Mouse (Mus musculus): ENCODE data around the gene Plau. TPM values are rescaled to one million over a fixed set of nuclear protein-coding genes. Genes with fewer than 3 reads are reported as not detected.

The Plau gene
- 2.2 and 3.1 TPM in 2 replicates for polyA plus RNA-seq (2012; rRNA removed)

GRCm38 (mm10) chr14:20836171-20836904 is at the start of gene Plau:
TSS of gene Plau (plus strand) at chr14:20836660.

GRCm38 (mm10) chr14:20793758-20794531 is 42.5 kb upstream of the Plau start, which contains the start of gene Camk2g:
TSS of gene Camk2g (minus strand) at chr14:20794088.

Other genes starting within 250 kb of the Plau start
- gene Usp54, start 195.6 kb upstream of the Plau start, polyA plus RNA-seq (2012; rRNA removed), result 23.8 and 24.3 TPM in 2 replicates
- gene Myoz1, start 180.1 kb upstream of the Plau start, polyA plus RNA-seq (2012; rRNA removed), result 0.07 and 1.5 TPM in 2 replicates
- gene Synpo2l, start 168.3 kb upstream of the Plau start, polyA plus RNA-seq (2012; rRNA removed), result 0.11 and 4.0 TPM in 2 replicates
- 140 and 144 TPM in 2 replicates for gene Sec24c, start 162.4 kb upstream of the Plau start, polyA plus RNA-seq (2012; rRNA removed)
- 19.7 and 22.7 TPM in 2 replicates for gene Fut11, start 141.7 kb upstream of the Plau start, polyA plus RNA-seq (2012; rRNA removed)
- gene Chchd1, start 133.7 kb upstream of the Plau start, polyA plus RNA-seq (2012; rRNA removed), result 145 and 169 TPM in 2 replicates
- 191 and 210 TPM in 2 replicates for gene Zswim8, start 129.1 kb upstream of the Plau start, polyA plus RNA-seq (2012; rRNA removed)
- 30.9 and 40.8 TPM in 2 replicates for gene Ndst2, start 102.1 kb upstream of the Plau start, polyA plus RNA-seq (2012; rRNA removed)
- gene Camk2g, start 42.6 kb upstream of the Plau start, polyA plus RNA-seq (2012; rRNA removed), result 80.1 and 82.1 TPM in 2 replicates
- gene Vcl, start 92.7 kb downstream of the Plau start, polyA plus RNA-seq (2012; rRNA removed), result 21.6 and 28.8 TPM in 2 replicates
- 83.5 and 101 TPM in 2 replicates for gene Ap3m1, start 215.8 kb downstream of the Plau start, polyA plus RNA-seq (2012; rRNA removed)
- 27.9 TPM in 2 replicates for gene Adk, start 215.9 kb downstream of the Plau start, polyA plus RNA-seq (2012; rRNA removed)

Measured in central nervous system, embryonic 14 days (tissue).